In genomic region chr3:38711229-38711628, GRCm38 (mm10) we compare ENCODE assay signal across 21 mouse cellular contexts.
DNase-seq lines count a peak whose midpoint lies in the region; ATAC-seq and TF ChIP-seq lines count a peak whose summit lies in the region.
"Had no signal": no experiment of that assay in that cellular context is flagged by ENCODE, and none has a peak within 500 bp of the region (broad histone marks: within the 10 kb centered on the region; RNA-seq: fewer than 3 reads in every experiment).

No protein-coding gene starts in this region.

- H3K27me3 ChIP-seq in forebrain, embryonic 10.5 days (ENCODE audit: poor library complexity, severe bottlenecking), result peaks cover 5% of the 10 kb centered on the region; the same call in 1 of the 2 replicates
- H3K27me3 ChIP-seq in forebrain, embryonic 15.5 days, result no peaks in the 10 kb centered on the region
- H3K27me3 ChIP-seq in hindbrain, postnatal 0 days (ENCODE audit: insufficient read depth, low read length), result no peaks in the 10 kb centered on the region
- no peaks in the 10 kb centered on the region for H3K27me3 ChIP-seq in hindbrain, embryonic 11.5 days (ENCODE audit: control insufficient read depth, insufficient read depth, low read length)
- no peaks in the 10 kb centered on the region for H3K27me3 ChIP-seq in midbrain, embryonic 14.5 days (ENCODE audit: control insufficient read depth, insufficient read depth, low read length)
- H3K27me3 ChIP-seq: embryonic facial prominence, embryonic 13.5 days; heart, embryonic 15.5 days had no signal

- peak overlapping the region; percentile 53; the same call in 1 of the 2 replicates for H3K27ac ChIP-seq in forebrain, embryonic 10.5 days
- no peak overlapping the region for H3K27ac ChIP-seq in forebrain, embryonic 15.5 days (replicated peaks)
- H3K27ac ChIP-seq in hindbrain, postnatal 0 days, result no peak overlapping the region
- no peak overlapping the region for H3K27ac ChIP-seq in hindbrain, embryonic 11.5 days (ENCODE audit: low read depth, low read length)
- no peak overlapping the region for H3K27ac ChIP-seq in midbrain, embryonic 14.5 days (replicated peaks; ENCODE audit: low read depth, low read length)
- H3K27ac ChIP-seq: embryonic facial prominence, embryonic 13.5 days; heart, embryonic 15.5 days; layer of hippocampus, adult 2 months had no signal

- H3K4me2 ChIP-seq in forebrain, embryonic 15.5 days (replicated peaks), result no peak overlapping the region
- H3K4me2 ChIP-seq in hindbrain, postnatal 0 days (ENCODE audit: low read depth, low read length), result no peak overlapping the region
- H3K4me2 ChIP-seq in hindbrain, embryonic 11.5 days (replicated peaks; ENCODE audit: low read depth, low read length), result no peak overlapping the region
- no peak overlapping the region for H3K4me2 ChIP-seq in midbrain, embryonic 14.5 days (ENCODE audit: low read length)
- H3K4me2 ChIP-seq: embryonic facial prominence, embryonic 13.5 days; heart, embryonic 15.5 days had no signal

- DNase-seq in forebrain, embryonic 10.5 days (ENCODE audit: extremely low spot score, low spot score), result no peak
- DNase-seq in hindbrain, postnatal 0 days (ENCODE audit: low spot score), result peak; percentile 32
- DNase-seq in hindbrain, embryonic 11.5 days (ENCODE audit: low spot score), result no peak
- DNase-seq in embryo, embryonic 11 days, result peak; percentile 38
- peak; percentile 68 for DNase-seq in midbrain, embryonic 14.5 days
- no peak for DNase-seq in spleen, adult 18-20 months
- DNase-seq: adrenal gland, postnatal 14 days; cerebellum, adult 11 months; heart, postnatal 4 days; kidney, adult 8-10 months; kidney, postnatal 14 days; liver; thymus, postnatal 14 days had no signal

- no peak for TF ChIP-seq CTCF in hindbrain, postnatal 0 days (IDR thresholded peaks at IDR 0.05; ENCODE audit: low read depth)

- H3K9me3 ChIP-seq in forebrain, embryonic 10.5 days, result no peaks in the 10 kb centered on the region
- H3K9me3 ChIP-seq in forebrain, embryonic 15.5 days, result no peaks in the 10 kb centered on the region
- no peaks in the 10 kb centered on the region for H3K9me3 ChIP-seq in hindbrain, postnatal 0 days (ENCODE audit: low read length)
- H3K9me3 ChIP-seq in hindbrain, embryonic 11.5 days (ENCODE audit: control insufficient read depth, low read length), result no peaks in the 10 kb centered on the region
- H3K9me3 ChIP-seq in midbrain, embryonic 14.5 days (ENCODE audit: control insufficient read depth, low read length), result no peaks in the 10 kb centered on the region
- H3K9me3 ChIP-seq: embryonic facial prominence, embryonic 13.5 days; heart, embryonic 15.5 days had no signal

- no peaks in the 10 kb centered on the region for H3K36me3 ChIP-seq in forebrain, embryonic 10.5 days (replicated peaks)
- no peaks in the 10 kb centered on the region for H3K36me3 ChIP-seq in forebrain, embryonic 15.5 days
- H3K36me3 ChIP-seq in hindbrain, postnatal 0 days (ENCODE audit: insufficient read depth, low read length), result no peaks in the 10 kb centered on the region
- no peaks in the 10 kb centered on the region for H3K36me3 ChIP-seq in hindbrain, embryonic 11.5 days (ENCODE audit: control insufficient read depth, insufficient read depth, low read length)
- no peaks in the 10 kb centered on the region for H3K36me3 ChIP-seq in midbrain, embryonic 14.5 days (ENCODE audit: control insufficient read depth, insufficient read depth, low read length)
- H3K36me3 ChIP-seq: embryonic facial prominence, embryonic 13.5 days; G1E; heart, embryonic 15.5 days had no signal

- ATAC-seq in forebrain, embryonic 15.5 days (replicated peaks), result no peak; the same call in 1 of the 2 replicates
- ATAC-seq in hindbrain, postnatal 0 days, result no peak
- no peak for ATAC-seq in hindbrain, embryonic 11.5 days (ENCODE audit: low FRiP score)
- 0 out of 2 replicates have a peak, but pooled peaks have one; percentile 7 for ATAC-seq in midbrain, embryonic 14.5 days (ENCODE audit: low FRiP score, low TSS enrichment)
- ATAC-seq in monocyte, adult 5-6 weeks (replicated peaks; ENCODE audit: insufficient number of reproducible peaks, low FRiP score, low TSS enrichment, poor library complexity, severe bottlenecking), result no peak
- ATAC-seq: activated CD4-positive, CD25-positive, alpha-beta regulatory T cell, adult 4 months; inflammation-experienced regulatory T-cells, adult 6 months had no signal

- no peak overlapping the region for H3K9ac ChIP-seq in forebrain, embryonic 15.5 days (replicated peaks)
- H3K9ac ChIP-seq in hindbrain, postnatal 0 days (replicated peaks; ENCODE audit: low read length), result no peak overlapping the region
- H3K9ac ChIP-seq in hindbrain, embryonic 11.5 days (ENCODE audit: low read depth, low read length), result no peak overlapping the region
- no peak overlapping the region for H3K9ac ChIP-seq in midbrain, embryonic 14.5 days (replicated peaks; ENCODE audit: low read length)
- H3K9ac ChIP-seq: embryonic facial prominence, embryonic 13.5 days; heart, embryonic 15.5 days had no signal

- peaks cover 38% of the 10 kb centered on the region for H3K4me1 ChIP-seq in forebrain, embryonic 10.5 days
- H3K4me1 ChIP-seq in forebrain, embryonic 15.5 days, result peaks cover 16% of the 10 kb centered on the region
- H3K4me1 ChIP-seq in hindbrain, postnatal 0 days (ENCODE audit: insufficient read depth, low read length), result no peaks in the 10 kb centered on the region
- H3K4me1 ChIP-seq in hindbrain, embryonic 11.5 days (replicated peaks; ENCODE audit: control insufficient read depth, insufficient read depth, low read length), result no peaks in the 10 kb centered on the region
- H3K4me1 ChIP-seq in midbrain, embryonic 14.5 days (ENCODE audit: control insufficient read depth, insufficient read depth, low read length), result peaks cover 14% of the 10 kb centered on the region

- 22% methylated on average over 6 of the region's 6 CpGs for WGBS in forebrain, embryonic 10.5 days
- 3% methylated on average over 6 of the region's 6 CpGs for WGBS in forebrain, embryonic 15.5 days
- WGBS in hindbrain, postnatal 0 days, result 35% methylated on average over 6 of the region's 6 CpGs
- WGBS in hindbrain, embryonic 11.5 days, result 52% methylated on average over 6 of the region's 6 CpGs
- WGBS in midbrain, embryonic 14.5 days, result 25% methylated on average over 6 of the region's 6 CpGs

- H3K4me3 ChIP-seq in forebrain, embryonic 10.5 days, result no peak overlapping the region
- no peak overlapping the region for H3K4me3 ChIP-seq in forebrain, embryonic 15.5 days
- no peak overlapping the region for H3K4me3 ChIP-seq in hindbrain, postnatal 0 days (ENCODE audit: low read length)
- H3K4me3 ChIP-seq in hindbrain, embryonic 11.5 days (ENCODE audit: low read depth, low read length), result no peak overlapping the region
- no peak overlapping the region for H3K4me3 ChIP-seq in midbrain, embryonic 14.5 days (replicated peaks; ENCODE audit: low read depth, low read length)
- H3K4me3 ChIP-seq: embryonic facial prominence, embryonic 13.5 days; heart, embryonic 15.5 days; layer of hippocampus, adult 2 months had no signal

Comparison
In these comparisons a context has a peak if more than half of its experiments do, and no peak if none do; other contexts are left out.
1. DNase-seq: peak in hindbrain, postnatal 0 days (single experiment), embryo, embryonic 11 days (single experiment) and midbrain, embryonic 14.5 days (single experiment); none in forebrain, embryonic 10.5 days (single experiment), hindbrain, embryonic 11.5 days (single experiment) and spleen, adult 18-20 months (0 of 2).